In genomic region chr12:89074551-89075295, GRCm38 (mm10) we compare ENCODE assay signal across 11 mouse cellular contexts.
A peak's percentile ranks its signal among the peaks of the same experiment; 100 is the strongest.
DNase-seq lines count a peak whose midpoint lies in the region; ATAC-seq and TF ChIP-seq lines count a peak whose summit lies in the region.
"Had no signal": no experiment of that assay in that cellular context is flagged by ENCODE, and none has a peak within 500 bp of the region (broad histone marks: within the 10 kb centered on the region; RNA-seq: fewer than 3 reads in every experiment).

No protein-coding gene starts in this region.

- DNase-seq in brain, embryonic 14.5 days (ENCODE audit: low read depth), result peak; percentile 69
- DNase-seq in layer of hippocampus, adult 9-11 months, result peak; percentile 51
- no peak for DNase-seq in urinary bladder, postnatal 10 days (ENCODE audit: low spot score)
- DNase-seq in T-cell, adult 2 months (ENCODE audit: low spot score), result no peak
- DNase-seq in heart, adult 2 months, result no peak
- no peak for DNase-seq in spleen, adult 12 weeks (ENCODE audit: low spot score)

- WGBS in forebrain, embryonic 15.5 days, result 14% methylated on average over 10 of the region's 10 CpGs
- WGBS in midbrain, embryonic 15.5 days, result 5% methylated on average over 10 of the region's 10 CpGs
- 28% methylated on average over 10 of the region's 10 CpGs for WGBS in heart, adult 2 months

- H3K4me1 ChIP-seq in forebrain, embryonic 15.5 days, result peaks cover 8% of the 10 kb centered on the region; the same call in 1 of the 2 replicates
- H3K4me1 ChIP-seq in midbrain, embryonic 15.5 days, result peaks cover 18% of the 10 kb centered on the region
- no peaks in the 10 kb centered on the region for H3K4me1 ChIP-seq in heart, adult 2 months (ENCODE audit: control insufficient read depth, insufficient read depth, low read length)
- H3K4me1 ChIP-seq: heart, embryonic 13.5 days; kidney, embryonic 15.5 days; megakaryocyte, embryonic 14.5 days had no signal

- no peaks in the 10 kb centered on the region for H3K9me3 ChIP-seq in forebrain, embryonic 15.5 days
- H3K9me3 ChIP-seq in midbrain, embryonic 15.5 days, result no peaks in the 10 kb centered on the region
- H3K9me3 ChIP-seq: heart, embryonic 13.5 days; kidney, embryonic 15.5 days; megakaryocyte, embryonic 14.5 days had no signal

- no peak overlapping the region; the same call in 1 of the 2 replicates for H3K4me2 ChIP-seq in forebrain, embryonic 15.5 days (replicated peaks)
- H3K4me2 ChIP-seq in midbrain, embryonic 15.5 days, result peak overlapping the region; percentile 28
- H3K4me2 ChIP-seq: heart, embryonic 13.5 days; kidney, embryonic 15.5 days had no signal

- H3K36me3 ChIP-seq in forebrain, embryonic 15.5 days, result no peaks in the 10 kb centered on the region
- no peaks in the 10 kb centered on the region for H3K36me3 ChIP-seq in midbrain, embryonic 15.5 days (replicated peaks)
- no peaks in the 10 kb centered on the region for H3K36me3 ChIP-seq in heart, adult 2 months (ENCODE audit: control insufficient read depth, insufficient read depth, low read length)
- H3K36me3 ChIP-seq: heart, embryonic 13.5 days; kidney, embryonic 15.5 days had no signal

- H3K27me3 ChIP-seq in forebrain, embryonic 15.5 days, result no peaks in the 10 kb centered on the region
- H3K27me3 ChIP-seq in midbrain, embryonic 15.5 days (replicated peaks), result no peaks in the 10 kb centered on the region
- H3K27me3 ChIP-seq in heart, adult 2 months (ENCODE audit: control insufficient read depth, insufficient read depth, low read length), result no peaks in the 10 kb centered on the region
- H3K27me3 ChIP-seq: heart, embryonic 13.5 days; kidney, embryonic 15.5 days; megakaryocyte, embryonic 14.5 days had no signal

- TF ChIP-seq POLR2A in brain, embryonic 14.5 days (IDR thresholded peaks at IDR 0.05; ENCODE audit: borderline replicate concordance, extremely low read depth, insufficient read depth, insufficient read length, poor library complexity, severe bottlenecking), result no peak
- no peak for TF ChIP-seq POLR2A in heart, adult 2 months (IDR thresholded peaks at IDR 0.05; ENCODE audit: insufficient read depth, low read depth, low read length)

- no peaks in the 10 kb centered on the region for H3K79me2 ChIP-seq in heart, adult 2 months (replicated peaks; ENCODE audit: control insufficient read depth, insufficient read depth, low read length)

- no peak overlapping the region for H3K4me3 ChIP-seq in forebrain, embryonic 15.5 days
- H3K4me3 ChIP-seq in midbrain, embryonic 15.5 days, result no peak overlapping the region
- no peak overlapping the region for H3K4me3 ChIP-seq in heart, adult 2 months
- H3K4me3 ChIP-seq: heart, embryonic 13.5 days; kidney, embryonic 15.5 days; megakaryocyte, embryonic 14.5 days had no signal

- no peak for ATAC-seq in forebrain, embryonic 15.5 days (replicated peaks)
- peak; percentile 89 for ATAC-seq in midbrain, embryonic 15.5 days (replicated peaks)

- no peak for TF ChIP-seq EP300 in heart, adult 2 months (IDR thresholded peaks at IDR 0.05; ENCODE audit: insufficient read depth, low read depth, low read length)

- TF ChIP-seq CTCF in brain, embryonic 14.5 days (IDR thresholded peaks at IDR 0.05; ENCODE audit: borderline replicate concordance, extremely low read depth, insufficient read depth, insufficient read length), result no peak
- TF ChIP-seq CTCF in heart, adult 2 months (IDR thresholded peaks at IDR 0.05), result no peak

- H3K9ac ChIP-seq in forebrain, embryonic 15.5 days (replicated peaks), result no peak overlapping the region
- H3K9ac ChIP-seq in midbrain, embryonic 15.5 days, result no peak overlapping the region
- H3K9ac ChIP-seq in heart, adult 2 months (ENCODE audit: low read depth, low read length), result no peak overlapping the region
- H3K9ac ChIP-seq: heart, embryonic 13.5 days; kidney, embryonic 15.5 days had no signal

- intact Hi-C loops in heart, adult 2 months (cut with DNase I), result no loop called here

- H3K27ac ChIP-seq in forebrain, embryonic 15.5 days (replicated peaks), result peak overlapping the region; percentile 0; the same call in 1 of the 2 replicates
- H3K27ac ChIP-seq in midbrain, embryonic 15.5 days, result 0 out of 2 replicates have a peak overlapping the region, but pooled peaks have one; percentile 4
- H3K27ac ChIP-seq in heart, adult 2 months, result no peak overlapping the region
- H3K27ac ChIP-seq: heart, embryonic 13.5 days; kidney, embryonic 15.5 days had no signal

Comparison
In these comparisons a context has a peak if more than half of its experiments do, and no peak if none do; other contexts are left out.
1. DNase-seq: peak in brain, embryonic 14.5 days (single experiment) and layer of hippocampus, adult 9-11 months (single experiment); none in urinary bladder, postnatal 10 days (single experiment), T-cell, adult 2 months (single experiment), heart, adult 2 months (0 of 2) and spleen, adult 12 weeks (single experiment).